Mouse (Mus musculus) heart, postnatal 25 days (tissue): ENCODE data around the gene Sarm1. TPM values are rescaled to one million over a fixed set of nuclear protein-coding genes. Genes with fewer than 3 reads are reported as not detected.

ENCODE experiments used
- DNase-seq: peaks from one replicate; pipeline ENCODE4 v3.0.0; 2022; ENCODE audit warnings: low spot score
- intact Hi-C: fragments of 180-260 bp; cut with DNase I; formaldehyde crosslinking; loops from one replicate; pipeline ENCODE4 v1.15.1; 2025
- total RNA-seq, 2 experiments: library from RNA; stranded (reverse); gene quantifications; 2 replicates each; pipeline ENCODE4 v1.2.3; 2021

Gene Sarm1
- total RNA-seq, 2 experiments from 2014 or later = 0.34 to 0.39 TPM

- DNase-seq = no peak
- intact Hi-C loops = no loop called here
Measured at GRCm38 (mm10) chr11:78513106-78513790, 15.7 kb upstream of the Sarm1 start.

GRCm38 (mm10) chr11:78512025-78512957, 14.7 kb upstream of the Sarm1 start, which contains the start of the genes Tmem199 and Poldip2:
Tmem199 (minus strand) TSS chr11:78512172.
Poldip2 (plus strand) TSS chr11:78512193.
- intact Hi-C loops = no loop called here

GRCm38 (mm10) chr11:78509148-78509547, 11.6 kb upstream of the Sarm1 start:
- intact Hi-C loops = no loop called here
- DNase-seq = no peak

More at GRCm38 (mm10) chr11:78512025-78512957, 14.7 kb upstream of the Sarm1 start, which contains the start of the genes Tmem199 and Poldip2:
- DNase-seq = peak; percentile 79

GRCm38 (mm10) chr11:78505430-78505829, 7.9 kb upstream of the Sarm1 start:
- intact Hi-C loops = no loop called here
- DNase-seq = no peak

GRCm38 (mm10) chr11:78502909-78503650, 5.5 kb upstream of the Sarm1 start, which contains the start of gene Sebox:
Sebox (plus strand) TSS chr11:78503447.
- no peak for DNase-seq
- intact Hi-C loops = no loop called here

- intact Hi-C loops = no loop called here
- DNase-seq = no peak
Measured at GRCm38 (mm10) chr11:78501529-78501928, 4.0 kb upstream of the Sarm1 start.

GRCm38 (mm10) chr11:78500623-78501202, 3.2 kb upstream of the Sarm1 start:
- DNase-seq = no peak
- intact Hi-C loops = no loop called here

- no peak for DNase-seq
- intact Hi-C loops = no loop called here
Measured at GRCm38 (mm10) chr11:78499543-78499942, 2.0 kb upstream of the Sarm1 start.

- intact Hi-C loops = no loop called here
Measured at GRCm38 (mm10) chr11:78499004-78499403, 1.4 kb upstream of the Sarm1 start, which contains the start of gene Vtn. Vtn (plus strand) TSS chr11:78499091.

GRCm38 (mm10) chr11:78497071-78497541, 448 bp downstream of the Sarm1 start:
- intact Hi-C loops = no loop called here
- no peak for DNase-seq

More at GRCm38 (mm10) chr11:78499004-78499403, 1.4 kb upstream of the Sarm1 start, which contains the start of gene Vtn:
- DNase-seq = no peak

GRCm38 (mm10) chr11:78495904-78496303, 1.6 kb downstream of the Sarm1 start:
- no peak for DNase-seq
- intact Hi-C loops = no loop called here

GRCm38 (mm10) chr11:78490781-78491241, 6.7 kb downstream of the Sarm1 start:
- intact Hi-C loops = no loop called here
- DNase-seq = no peak

- intact Hi-C loops = no loop called here
Measured at GRCm38 (mm10) chr11:78488168-78488567, 9.4 kb downstream of the Sarm1 start.

GRCm38 (mm10) chr11:78483639-78484038, 13.9 kb downstream of the Sarm1 start:
- DNase-seq = no peak

More at GRCm38 (mm10) chr11:78488168-78488567, 9.4 kb downstream of the Sarm1 start:
- no peak for DNase-seq

GRCm38 (mm10) chr11:78475289-78475688, 22.3 kb downstream of the Sarm1 start:
- no peak for DNase-seq
- intact Hi-C loops = no loop called here

More at GRCm38 (mm10) chr11:78483639-78484038, 13.9 kb downstream of the Sarm1 start:
- intact Hi-C loops = no loop called here

- intact Hi-C loops = no loop called here
- no peak for DNase-seq
Measured at GRCm38 (mm10) chr11:78471326-78472103, 26.0 kb downstream of the Sarm1 start.

GRCm38 (mm10) chr11:78467932-78468331, 29.6 kb downstream of the Sarm1 start:
- no peak for DNase-seq
- intact Hi-C loops = no loop called here

GRCm38 (mm10) chr11:78467515-78467914, 30.0 kb downstream of the Sarm1 start:
- intact Hi-C loops = no loop called here
- DNase-seq = no peak
